Mouse (Mus musculus) C2C12 (cell line): ENCODE results near the gene Rnft2.

Experiments
- CTCF ChIP-seq: IDR thresholded peaks from one replicate; pipeline ENCODE4 v1.5.1; 2011; ENCODE audit not compliant: control insufficient read depth, insufficient read depth, insufficient read length
- MYOD1 ChIP-seq: IDR thresholded peaks from one replicate; pipeline ENCODE4 v1.6.1; 2011; ENCODE audit warnings: low read depth; ENCODE audit not compliant: control insufficient read depth, insufficient read length
- MYOG ChIP-seq: IDR thresholded peaks from one replicate; pipeline ENCODE4 v1.6.1; 2011; ENCODE audit not compliant: control insufficient read depth, insufficient read length; ENCODE audit errors: extremely low read depth
- USF1 ChIP-seq: IDR thresholded peaks from one replicate; pipeline ENCODE4 v1.6.1; 2011; ENCODE audit warnings: low read depth, mild to moderate bottlenecking, control low read depth, moderate library complexity

DNA sequence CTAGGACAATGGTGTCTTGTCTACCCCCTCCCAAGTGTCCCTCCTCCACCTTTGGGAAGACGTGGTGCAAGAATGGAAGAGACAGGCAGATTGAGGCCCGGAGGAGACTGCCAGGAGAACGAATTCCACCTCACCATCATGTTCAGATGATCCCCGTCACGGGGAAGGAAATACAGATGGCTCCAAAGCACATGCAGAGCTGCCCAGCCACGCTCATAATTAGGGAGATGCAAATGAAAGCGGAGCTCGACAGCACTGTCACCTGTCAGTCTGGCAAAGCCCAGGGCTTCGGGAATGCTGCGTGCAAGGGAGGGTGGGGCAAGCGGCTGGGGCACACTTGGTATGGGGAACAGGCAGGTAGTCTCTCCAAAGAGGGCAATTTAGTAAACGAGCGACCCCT lies 47.5 kb downstream of the Rnft2 start:
- no peak for TF ChIP-seq MYOG
- TF ChIP-seq CTCF: no peak
- TF ChIP-seq USF1: no peak
- TF ChIP-seq MYOD1: no peak
